Mouse (Mus musculus): ENCODE results near the gene Kctd8. TPM values are rescaled to one million over a fixed set of nuclear protein-coding genes. Genes with fewer than 3 reads are reported as not detected.

Kctd8 gene
- total and polyA plus RNA-seq, 2 experiments from 2014 or later = 0.23 to 1.1 TPM

DNA sequence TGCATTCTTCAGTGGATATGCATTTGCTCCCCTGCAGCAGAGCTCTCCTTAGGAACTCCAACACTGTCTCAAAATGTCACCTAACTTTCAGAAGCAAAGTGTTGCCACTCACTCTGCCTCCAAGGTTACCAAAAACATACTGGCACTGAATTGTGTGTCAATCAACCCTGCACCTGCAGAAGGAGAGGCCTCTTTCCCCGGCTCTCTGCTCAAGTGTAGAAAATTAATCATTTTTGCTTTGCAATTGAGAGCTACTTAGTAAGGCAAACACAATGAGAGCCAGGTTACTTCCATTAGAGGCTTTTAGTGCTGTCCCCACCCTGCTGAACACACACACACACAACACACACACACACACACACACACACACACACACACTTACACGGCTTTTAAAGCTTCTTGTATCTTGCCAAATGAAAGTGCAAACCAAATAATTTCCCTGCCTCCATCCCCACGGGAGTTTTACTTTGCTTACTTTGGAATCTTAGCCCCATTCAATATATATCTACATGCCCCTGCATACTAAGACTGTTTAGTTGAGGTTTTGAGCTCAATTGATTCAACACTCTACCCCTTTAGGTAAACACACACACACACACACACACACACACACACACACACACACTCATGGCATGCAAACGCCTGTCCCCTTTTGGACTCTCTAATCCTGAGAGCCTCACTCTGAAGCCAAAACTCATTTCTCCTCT, 2.4 kb downstream of the Kctd8 start:
- H3K27ac ChIP-seq (ENCODE audit: low read depth) = no peak overlapping the region
- no peaks in the 10 kb centered on the region for H3K4me1 ChIP-seq (ENCODE audit: control insufficient read depth, insufficient read depth)
- 43% methylated on average over 4 of the region's 4 CpGs for WGBS
- no peaks in the 10 kb centered on the region for H3K9me3 ChIP-seq (replicated peaks; ENCODE audit: control insufficient read depth, low read length)
- H3K27me3 ChIP-seq (ENCODE audit: control insufficient read depth, insufficient read depth, low read length) = peaks cover 17% of the 10 kb centered on the region
- H3K4me3 ChIP-seq (ENCODE audit: low read depth, low read length) = no peak overlapping the region
- no peaks in the 10 kb centered on the region for H3K36me3 ChIP-seq (replicated peaks; ENCODE audit: control insufficient read depth, insufficient read depth, low read length)
- no peak overlapping the region for H3K4me2 ChIP-seq (ENCODE audit: low read depth, low read length)
- H3K9ac ChIP-seq (replicated peaks; ENCODE audit: low read depth, low read length) = no peak overlapping the region
- no peak for TF ChIP-seq CTCF (IDR thresholded peaks at IDR 0.05; ENCODE audit: low read depth)
- TF ChIP-seq EP300 (IDR thresholded peaks at IDR 0.05; ENCODE audit: low read depth) = no peak
- ATAC-seq (ENCODE audit: insufficient read depth, low read depth) (no peak), DNase-seq (ENCODE audit: low spot score) (no peak)

DNA sequence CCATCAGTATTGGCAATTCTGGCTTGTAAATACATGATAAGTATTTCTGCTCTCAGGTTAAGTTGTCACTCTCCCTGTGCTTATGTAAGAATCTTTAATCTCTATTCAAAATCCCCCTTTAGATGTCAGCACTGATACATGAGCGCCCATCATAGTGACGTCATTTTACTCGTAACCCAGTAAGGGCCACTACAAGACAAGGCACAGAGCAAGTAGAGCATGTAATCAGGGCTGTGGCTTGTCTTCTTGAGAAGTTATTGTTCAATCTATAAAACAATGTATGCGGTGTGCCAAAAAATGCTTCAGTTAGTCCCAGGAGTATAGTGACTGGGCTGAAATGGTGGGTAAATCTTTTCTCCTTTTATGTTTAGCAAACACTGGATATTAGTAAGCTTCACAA, 13.9 kb downstream of the Kctd8 start:
- no peak overlapping the region for H3K4me2 ChIP-seq (ENCODE audit: low read depth, low read length)
- H3K4me3 ChIP-seq (ENCODE audit: low read depth, low read length) = no peak overlapping the region
- no peaks in the 10 kb centered on the region for H3K9me3 ChIP-seq (replicated peaks; ENCODE audit: control insufficient read depth, low read length)
- DNase-seq (ENCODE audit: low spot score) = no peak
- no peaks in the 10 kb centered on the region for H3K27me3 ChIP-seq (ENCODE audit: control insufficient read depth, insufficient read depth, low read length)
- no peaks in the 10 kb centered on the region for H3K36me3 ChIP-seq (replicated peaks; ENCODE audit: control insufficient read depth, insufficient read depth, low read length)
- no peak for ATAC-seq (ENCODE audit: insufficient read depth, low read depth)
- no peak overlapping the region for H3K27ac ChIP-seq (ENCODE audit: low read depth)
- no peak overlapping the region for H3K9ac ChIP-seq (replicated peaks; ENCODE audit: low read depth, low read length)
- WGBS = 75% methylated on average over 4 of the region's 4 CpGs
- no peaks in the 10 kb centered on the region for H3K4me1 ChIP-seq (ENCODE audit: control insufficient read depth, insufficient read depth)
- TF ChIP-seq EP300 (IDR thresholded peaks at IDR 0.05; ENCODE audit: low read depth) = no peak
- TF ChIP-seq CTCF (IDR thresholded peaks at IDR 0.05; ENCODE audit: low read depth) = no peak

GRCm38 (mm10) chr5:69324566-69325230, 16.8 kb downstream of the Kctd8 start:
- Histone ChIP-seq H3K4me1 (ENCODE audit: control insufficient read depth, insufficient read depth) (no peaks in the 10 kb centered on the region), H3K27me3 (ENCODE audit: control insufficient read depth, insufficient read depth, low read length) (no peaks in the 10 kb centered on the region), H3K9ac (replicated peaks; ENCODE audit: low read depth, low read length) (no peak overlapping the region), H3K9me3 (replicated peaks; ENCODE audit: control insufficient read depth, low read length) (no peaks in the 10 kb centered on the region), H3K36me3 (replicated peaks; ENCODE audit: control insufficient read depth, insufficient read depth, low read length) (no peaks in the 10 kb centered on the region), H3K27ac (ENCODE audit: low read depth) (no peak overlapping the region), H3K4me3 (ENCODE audit: low read depth, low read length) (no peak overlapping the region), H3K4me2 (ENCODE audit: low read depth, low read length) (no peak overlapping the region)
- DNase-seq (ENCODE audit: low spot score) (no peak), ATAC-seq (ENCODE audit: insufficient read depth, low read depth) (no peak)
- no peak for TF ChIP-seq CTCF (IDR thresholded peaks at IDR 0.05; ENCODE audit: low read depth)
- TF ChIP-seq EP300 (IDR thresholded peaks at IDR 0.05; ENCODE audit: low read depth) = no peak
- 62% methylated on average over 12 of the region's 12 CpGs for WGBS

DNA sequence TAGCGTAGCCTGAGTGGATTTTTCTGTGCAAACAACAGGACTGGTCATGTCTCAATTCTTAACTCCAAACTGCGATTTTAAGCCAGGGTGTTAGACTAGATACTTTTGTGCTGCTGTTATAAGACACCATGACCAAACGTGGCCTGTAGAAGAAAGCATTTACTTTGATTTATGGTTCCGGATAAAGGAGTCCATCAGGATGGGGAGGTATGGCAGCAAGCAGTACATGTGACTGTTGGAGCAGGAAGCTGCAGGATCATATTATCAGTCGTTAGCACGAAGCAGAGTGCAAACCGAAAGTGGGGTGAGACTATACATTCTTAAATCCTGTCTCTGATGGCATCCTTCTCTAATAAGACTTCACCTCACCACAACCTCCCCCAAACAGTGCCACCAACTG, 28.9 kb downstream of the Kctd8 start:
- no peaks in the 10 kb centered on the region for H3K27me3 ChIP-seq (ENCODE audit: control insufficient read depth, insufficient read depth, low read length)
- TF ChIP-seq CTCF (IDR thresholded peaks at IDR 0.05; ENCODE audit: low read depth) (no peak), EP300 (IDR thresholded peaks at IDR 0.05; ENCODE audit: low read depth) (no peak)
- ATAC-seq (ENCODE audit: insufficient read depth, low read depth) (no peak), DNase-seq (ENCODE audit: low spot score) (no peak)
- H3K4me3 ChIP-seq (ENCODE audit: low read depth, low read length) = no peak overlapping the region
- H3K9me3 ChIP-seq (replicated peaks; ENCODE audit: control insufficient read depth, low read length) = no peaks in the 10 kb centered on the region
- no peaks in the 10 kb centered on the region for H3K4me1 ChIP-seq (ENCODE audit: control insufficient read depth, insufficient read depth)
- H3K27ac ChIP-seq (ENCODE audit: low read depth) = no peak overlapping the region
- no peak overlapping the region for H3K4me2 ChIP-seq (ENCODE audit: low read depth, low read length)
- 71% methylated on average over 7 of the region's 7 CpGs for WGBS
- H3K36me3 ChIP-seq (replicated peaks; ENCODE audit: control insufficient read depth, insufficient read depth, low read length) = no peaks in the 10 kb centered on the region
- no peak overlapping the region for H3K9ac ChIP-seq (replicated peaks; ENCODE audit: low read depth, low read length)

DNA sequence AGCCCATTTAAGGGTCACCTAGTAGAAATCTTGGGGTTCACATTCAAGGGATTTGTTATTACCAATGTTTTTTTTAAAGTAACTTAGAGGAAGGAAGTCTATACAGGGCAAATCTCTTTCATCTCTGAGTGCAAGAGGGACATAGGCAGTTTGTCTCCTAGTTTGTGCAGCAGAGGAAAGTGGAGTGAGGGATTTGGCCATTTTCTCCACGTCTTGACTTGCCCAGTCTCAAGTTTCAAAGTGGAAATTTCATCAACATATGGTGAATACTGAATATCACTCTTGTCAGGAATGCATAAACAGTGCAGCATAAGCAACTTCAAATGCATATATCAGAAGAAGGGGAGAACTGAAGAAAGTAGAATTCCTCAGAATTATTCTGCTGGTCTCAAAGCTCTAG, 39.8 kb downstream of the Kctd8 start:
- ATAC-seq (ENCODE audit: insufficient read depth, low read depth) (no peak), DNase-seq (ENCODE audit: low spot score) (no peak)
- H3K36me3 ChIP-seq (replicated peaks; ENCODE audit: control insufficient read depth, insufficient read depth, low read length) = no peaks in the 10 kb centered on the region
- WGBS = 22% methylated on average over 1 of the region's 1 CpGs
- H3K4me2 ChIP-seq (ENCODE audit: low read depth, low read length) = no peak overlapping the region
- no peak overlapping the region for H3K9ac ChIP-seq (replicated peaks; ENCODE audit: low read depth, low read length)
- H3K27me3 ChIP-seq (ENCODE audit: control insufficient read depth, insufficient read depth, low read length) = no peaks in the 10 kb centered on the region
- no peaks in the 10 kb centered on the region for H3K9me3 ChIP-seq (replicated peaks; ENCODE audit: control insufficient read depth, low read length)
- TF ChIP-seq CTCF (IDR thresholded peaks at IDR 0.05; ENCODE audit: low read depth) (no peak), EP300 (IDR thresholded peaks at IDR 0.05; ENCODE audit: low read depth) (no peak)
- no peak overlapping the region for H3K4me3 ChIP-seq (ENCODE audit: low read depth, low read length)
- H3K27ac ChIP-seq (ENCODE audit: low read depth) = no peak overlapping the region
- no peaks in the 10 kb centered on the region for H3K4me1 ChIP-seq (ENCODE audit: control insufficient read depth, insufficient read depth)

Measured in heart, postnatal 0 days (tissue).